Mouse (Mus musculus) brown adipose tissue, adult 24 weeks (tissue): ENCODE data around the gene Pfkfb4. TPM values are rescaled to one million over a fixed set of nuclear protein-coding genes. Genes with fewer than 3 reads are reported as not detected.

Source experiments
- polyA plus RNA-seq: library from polyadenylated mRNA; stranded (reverse); fragments of >200 nt; gene quantifications from 2 replicates; pipeline ENCODE4 v1.2.4, GENCODE M21; 2012; ENCODE audit not compliant: missing spikeins, insufficient read depth, insufficient read length

Pfkfb4 gene
- polyA plus RNA-seq, 1 experiment: 3.8 TPM

Other genes with a start within 250 kb of the Pfkfb4 start
- gene Ip6k2, start 208.0 kb upstream of the Pfkfb4 start, polyA plus RNA-seq: 14.0 and 16.2 TPM in 2 replicates
- gene Nckipsd, start 183.4 kb upstream of the Pfkfb4 start, polyA plus RNA-seq: 3.9 and 6.4 TPM in 2 replicates
- not detected in 2 replicates for gene Celsr3, start 165.5 kb upstream of the Pfkfb4 start, polyA plus RNA-seq
- gene Slc26a6, start 138.5 kb upstream of the Pfkfb4 start, polyA plus RNA-seq: 4.4 and 7.5 TPM in 2 replicates
- not detected in 2 replicates for gene Tmem89, start 77.2 kb upstream of the Pfkfb4 start, polyA plus RNA-seq
- gene Uqcrc1, start 55.1 kb upstream of the Pfkfb4 start, polyA plus RNA-seq: 1,481 and 1,573 TPM in 2 replicates
- gene Col7a1, start 38.2 kb upstream of the Pfkfb4 start, polyA plus RNA-seq: 0.21 and 1.1 TPM in 2 replicates
- not detected in 2 replicates for gene Ucn2, start 5.8 kb upstream of the Pfkfb4 start, polyA plus RNA-seq
- gene Shisa5, start 46.8 kb downstream of the Pfkfb4 start, polyA plus RNA-seq: 30.4 and 48.6 TPM in 2 replicates
- gene Trex1, start 68.0 kb downstream of the Pfkfb4 start, polyA plus RNA-seq: 6.6 and 16.6 TPM in 2 replicates
- gene Atrip, start 82.3 kb downstream of the Pfkfb4 start, polyA plus RNA-seq: 3.6 and 4.8 TPM in 2 replicates
- gene Ccdc51, start 90.7 kb downstream of the Pfkfb4 start, polyA plus RNA-seq: 10.8 and 14.4 TPM in 2 replicates
- 232 and 572 TPM in 2 replicates for gene Tma7, start 90.8 kb downstream of the Pfkfb4 start, polyA plus RNA-seq
- gene Plxnb1, start 103.6 kb downstream of the Pfkfb4 start, polyA plus RNA-seq: not detected in 2 replicates
- not detected in 2 replicates for gene Fbxw21, start 170.3 kb downstream of the Pfkfb4 start, polyA plus RNA-seq
- not detected in 2 replicates for gene Fbxw13, start 204.2 kb downstream of the Pfkfb4 start, polyA plus RNA-seq
- gene Fbxw20, start 243.0 kb downstream of the Pfkfb4 start, polyA plus RNA-seq: not detected in 2 replicates